Mouse (Mus musculus) erythroid progenitor cell, adult 5-6 weeks (primary cell): ENCODE data around the gene Slc19a1. TPM values are rescaled to one million over a fixed set of nuclear protein-coding genes. Genes with fewer than 3 reads are reported as not detected.
A peak's percentile ranks its signal among the peaks of the same experiment; 100 is the strongest.

Experiments used
- ATAC-seq: replicated peaks from 2 replicates; pipeline ENCODE4 v1.8.0; 2016; ENCODE audit warnings: moderate number of reproducible peaks, mild to moderate bottlenecking, moderate TSS enrichment, inconsistent platforms; ENCODE audit not compliant: poor library complexity, low FRiP score, severe bottlenecking
- total RNA-seq, 2 experiments: library from RNA; stranded (forward) in 1 of 2; stranded (reverse) in 1 of 2; fragments of 150-400 nt in 1 of 2; fragments of 186-747, 209-891 nt in 1 of 2; gene quantifications; 2 replicates each; pipeline versions ENCODE4 v1.2.3 to v1.2.4; 2015 to 2017; ENCODE audit warnings: low replicate concordance in 2 of 2

The Slc19a1 gene
- total RNA-seq, 2 experiments from 2014 or later, result 2.9 to 7.9 TPM

- no peak for ATAC-seq
These were observed 1.4 kb upstream of the Slc19a1 start for GRCm38 (mm10) chr10:77030666-77031065.

GRCm38 (mm10) chr10:77032591-77033322 lies 716 bp downstream of the Slc19a1 start:
- peak; percentile 91 for ATAC-seq

GRCm38 (mm10) chr10:77033323-77034025 lies 1.4 kb downstream of the Slc19a1 start:
- peak; percentile 27 for ATAC-seq

GRCm38 (mm10) chr10:77035487-77035886 lies 3.4 kb downstream of the Slc19a1 start:
- ATAC-seq, result no peak

- no peak for ATAC-seq
These were observed 6.6 kb downstream of the Slc19a1 start for GRCm38 (mm10) chr10:77038579-77039174.

- ATAC-seq, result no peak
These were observed 16.2 kb downstream of the Slc19a1 start for GRCm38 (mm10) chr10:77048196-77048595.

GRCm38 (mm10) chr10:77048606-77049005 lies 16.6 kb downstream of the Slc19a1 start:
- ATAC-seq, result no peak

- ATAC-seq, result no peak
These were observed 24.7 kb downstream of the Slc19a1 start for GRCm38 (mm10) chr10:77056768-77057167.

GRCm38 (mm10) chr10:77061426-77061825 lies 29.4 kb downstream of the Slc19a1 start:
- ATAC-seq, result no peak

- no peak for ATAC-seq
These were observed 30.5 kb downstream of the Slc19a1 start for GRCm38 (mm10) chr10:77062393-77063010.

- no peak for ATAC-seq
These were observed 32.2 kb downstream of the Slc19a1 start for GRCm38 (mm10) chr10:77064239-77064638.

- no peak for ATAC-seq
These were observed 32.6 kb downstream of the Slc19a1 start for GRCm38 (mm10) chr10:77064659-77065058.

- ATAC-seq, result 0 out of 2 replicates have a peak, but pooled peaks have one; percentile 17
These were observed 36.4 kb downstream of the Slc19a1 start for GRCm38 (mm10) chr10:77068469-77068868.

- ATAC-seq, result 0 out of 2 replicates have a peak, but pooled peaks have one; percentile 37
These were observed 38.0 kb downstream of the Slc19a1 start for GRCm38 (mm10) chr10:77070072-77070471.

- ATAC-seq, result no peak
These were observed 42.4 kb downstream of the Slc19a1 start for GRCm38 (mm10) chr10:77074276-77074974.

- ATAC-seq, result no peak
These were observed 46.4 kb downstream of the Slc19a1 start for GRCm38 (mm10) chr10:77078456-77078855.

- ATAC-seq, result no peak
These were observed 46.9 kb downstream of the Slc19a1 start for GRCm38 (mm10) chr10:77078961-77079360.

GRCm38 (mm10) chr10:77082453-77082852 lies 50.4 kb downstream of the Slc19a1 start:
- ATAC-seq, result peak; percentile 55; the same call in 1 of the 2 replicates

- ATAC-seq, result no peak
These were observed 50.9 kb downstream of the Slc19a1 start for GRCm38 (mm10) chr10:77082921-77083320.

GRCm38 (mm10) chr10:77084568-77084967 lies 52.5 kb downstream of the Slc19a1 start:
- no peak for ATAC-seq
